Mouse (Mus musculus) liver, adult 2 months (tissue): ENCODE results near the gene Poldip3.

ENCODE experiments used
- CTCF ChIP-seq: fragments of 200-500 bp; IDR thresholded peaks from 2 replicates; pipeline ENCODE4 v1.5.1; 2011; ENCODE audit warnings: low read depth, low read length, control low read depth
- POLR2A ChIP-seq: fragments of 200-500 bp; IDR thresholded peaks from 2 replicates; pipeline ENCODE4 v1.6.1; 2011; ENCODE audit warnings: low read length, control low read depth; ENCODE audit not compliant: insufficient read depth; ENCODE audit errors: extremely low read depth

- TF ChIP-seq CTCF (peak; percentile 63), POLR2A (no peak)
These were observed 30.8 kb downstream of the Poldip3 start for GRCm38 (mm10) chr15:83118360-83118759.
